Mouse (Mus musculus) lung, postnatal 10 days (tissue): Measurements from ENCODE around the gene Scn11a.

Experiments used
- DNase-seq: peaks from one replicate; pipeline ENCODE4 v3.0.0; 2021

The Scn11a gene

GRCm38 (mm10) chr9:119795254-119795912, 29.9 kb downstream of the Scn11a start:
- no peak for DNase-seq

GRCm38 (mm10) chr9:119794470-119794869, 30.8 kb downstream of the Scn11a start:
- no peak for DNase-seq

- peak; percentile 16 for DNase-seq
These were observed 32.8 kb downstream of the Scn11a start for GRCm38 (mm10) chr9:119792505-119792904.

- no peak for DNase-seq
These were observed 44.4 kb downstream of the Scn11a start for GRCm38 (mm10) chr9:119780901-119781300.

- no peak for DNase-seq
These were observed 48.6 kb downstream of the Scn11a start for GRCm38 (mm10) chr9:119776661-119777060.

GRCm38 (mm10) chr9:119768585-119768984, 56.7 kb downstream of the Scn11a start:
- peak; percentile 35 for DNase-seq

- DNase-seq, result no peak
These were observed 65.0 kb downstream of the Scn11a start for GRCm38 (mm10) chr9:119760226-119760625.

GRCm38 (mm10) chr9:119759457-119759856, 65.8 kb downstream of the Scn11a start:
- no peak for DNase-seq

- peak; percentile 28 for DNase-seq
These were observed 73.7 kb downstream of the Scn11a start for GRCm38 (mm10) chr9:119751507-119751906.

- no peak for DNase-seq
These were observed 76.1 kb downstream of the Scn11a start for GRCm38 (mm10) chr9:119749112-119749511.

- no peak for DNase-seq
These were observed 81.4 kb downstream of the Scn11a start for GRCm38 (mm10) chr9:119743900-119744299.

- no peak for DNase-seq
These were observed 81.9 kb downstream of the Scn11a start for GRCm38 (mm10) chr9:119743312-119743711.

- DNase-seq, result no peak
These were observed 84.0 kb downstream of the Scn11a start for GRCm38 (mm10) chr9:119741101-119741786.

GRCm38 (mm10) chr9:119728412-119729097, 96.7 kb downstream of the Scn11a start:
- no peak for DNase-seq

GRCm38 (mm10) chr9:119726990-119727389, 98.3 kb downstream of the Scn11a start:
- no peak for DNase-seq

- no peak for DNase-seq
These were observed 99.9 kb downstream of the Scn11a start for GRCm38 (mm10) chr9:119725293-119725862.

- no peak for DNase-seq
These were observed 106.0 kb downstream of the Scn11a start, which contains the start of gene Scn10a for GRCm38 (mm10) chr9:119719222-119719621. Scn10a (minus strand) TSS chr9:119719322.

- DNase-seq, result peak; percentile 83
These were observed 118.6 kb downstream of the Scn11a start for GRCm38 (mm10) chr9:119706700-119707099.
